In genomic region chr11:116611883-116612282, GRCm38 (mm10) we compare ENCODE assay signal across 26 mouse cellular contexts. TPM values are rescaled to one million over a fixed set of nuclear protein-coding genes. Genes with fewer than 3 reads are reported as not detected.
"Had no signal": no experiment of that assay in that cellular context is flagged by ENCODE, and none has a peak within 500 bp of the region (broad histone marks: within the 10 kb centered on the region; RNA-seq: fewer than 3 reads in every experiment).

No protein-coding gene starts in this region.

- H3K4me2 ChIP-seq: intestine, embryonic 15.5 days; kidney, embryonic 15.5 days; midbrain, embryonic 11.5 days; neural tube, embryonic 12.5 days; neural tube, embryonic 15.5 days had no signal

- H3K9me3 ChIP-seq: intestine, embryonic 15.5 days; kidney, embryonic 15.5 days; neural tube, embryonic 12.5 days; neural tube, embryonic 15.5 days had no signal

- DNase-seq: kidney, adult 11 months; kidney, adult 8-10 months; kidney, postnatal 10 days; kidney, postnatal 36 days; layer of hippocampus, postnatal 36 days; lung, adult 2 months; lung, postnatal 14 days; midbrain, embryonic 14.5 days; right cerebral cortex, adult 18-20 months; right cerebral cortex, postnatal 14 days; thymus, adult 2 months; thymus, postnatal 14 days; thymus, postnatal 4 days had no signal

- H3K27ac ChIP-seq: intestine, embryonic 15.5 days; kidney, embryonic 15.5 days; left cerebral cortex, adult 2 months; neural tube, embryonic 12.5 days; neural tube, embryonic 15.5 days; stomach, postnatal 0 days had no signal

- H3K9ac ChIP-seq: intestine, embryonic 15.5 days; kidney, embryonic 15.5 days; liver, embryonic 14.5 days; neural tube, embryonic 12.5 days; neural tube, embryonic 15.5 days had no signal

- H3K36me3 ChIP-seq: intestine, embryonic 15.5 days; neural tube, embryonic 12.5 days; neural tube, embryonic 15.5 days had no signal

- ATAC-seq: intestine, embryonic 15.5 days had no signal

- H3K27me3 ChIP-seq: intestine, embryonic 15.5 days; kidney, embryonic 15.5 days; neural tube, embryonic 12.5 days; neural tube, embryonic 15.5 days had no signal

- H3K4me3 ChIP-seq: intestine, embryonic 15.5 days; kidney, embryonic 15.5 days; left cerebral cortex, adult 2 months; neural tube, embryonic 12.5 days; neural tube, embryonic 15.5 days had no signal

RNA-seq across cellular contexts. Expression of gene Aanat, which starts 25.7 kb away (rescaled TPM):
- total RNA-seq: megakaryocyte progenitor cell, adult 5-6 weeks; megakaryocyte-erythroid progenitor cell, adult 5-6 weeks had no signal
- polyA plus RNA-seq: intestine, embryonic 15.5 days; kidney, embryonic 15.5 days; liver, embryonic 14.5 days; lung, adult 2 months; lung, embryonic 16.5 days; midbrain, embryonic 11.5 days; neural tube, embryonic 12.5 days; stomach, embryonic 14.5 days; stomach, postnatal 0 days; thymus, adult 2 months had no signal

RNA-seq across cellular contexts. Expression of gene Prcd, which starts 41.5 kb away (rescaled TPM):
- total RNA-seq: midbrain, postnatal 0 days had no signal

RNA-seq across cellular contexts. Expression of gene Cygb, which starts 42.2 kb away (rescaled TPM):
- total RNA-seq: megakaryocyte progenitor cell, adult 5-6 weeks; megakaryocyte-erythroid progenitor cell, adult 5-6 weeks had no signal
